Mouse (Mus musculus): ENCODE results near the gene Hist2h2ab. TPM values are rescaled to one million over a fixed set of nuclear protein-coding genes. Genes with fewer than 3 reads are reported as not detected.
"Not testable (repeated sequence)": the region's sequence is repeated elsewhere in the genome, so short reads cannot be mapped to it uniquely, and the experiment has no call there.

Hist2h2ab gene
- polyA plus RNA-seq, 1 experiment from 2014 or later: 0.72 TPM

- 96% methylated on average over 11 of the region's 11 CpGs for WGBS
- no peak overlapping the region for H3K9ac ChIP-seq (replicated peaks; ENCODE audit: low read depth, low read length)
Observed at GRCm38 (mm10) chr3:96195616-96196313, 23.9 kb upstream of the Hist2h2ab start.

GRCm38 (mm10) chr3:96196437-96197128, 23.1 kb upstream of the Hist2h2ab start:
- 18% methylated on average over 27 of the region's 27 CpGs for WGBS
- ATAC-seq (ENCODE audit: low read depth): 0 out of 2 replicates have a peak, but pooled peaks have one; percentile 3
- Histone ChIP-seq H3K4me1 (ENCODE audit: control insufficient read depth, insufficient read depth, low read length) (peaks cover 11% of the 10 kb centered on the region; the same call in 1 of the 2 replicates), H3K9ac (replicated peaks; ENCODE audit: low read depth, low read length) (peak overlapping the region; percentile 92), H3K4me2 (ENCODE audit: low read depth, low read length) (peak overlapping the region; percentile 95), H3K9me3 (ENCODE audit: control insufficient read depth, low read length) (no peaks in the 10 kb centered on the region), H3K27me3 (ENCODE audit: control insufficient read depth, insufficient read depth, low read length) (no peaks in the 10 kb centered on the region), H3K27ac (ENCODE audit: low read depth, low read length) (peak overlapping the region; percentile 98), H3K4me3 (ENCODE audit: low read depth, low read length) (peak overlapping the region; percentile 72), H3K36me3 (ENCODE audit: control insufficient read depth, insufficient read depth, low read length) (peaks cover 15% of the 10 kb centered on the region; the same call in 1 of the 2 replicates)

More at GRCm38 (mm10) chr3:96195616-96196313, 23.9 kb upstream of the Hist2h2ab start:
- Histone ChIP-seq H3K4me3 (ENCODE audit: low read depth, low read length) (no peak overlapping the region), H3K4me2 (ENCODE audit: low read depth, low read length) (peak overlapping the region; percentile 95; the same call in 1 of the 2 replicates), H3K4me1 (ENCODE audit: control insufficient read depth, insufficient read depth, low read length) (peaks cover 11% of the 10 kb centered on the region; the same call in 1 of the 2 replicates), H3K9me3 (ENCODE audit: control insufficient read depth, low read length) (no peaks in the 10 kb centered on the region), H3K27me3 (ENCODE audit: control insufficient read depth, insufficient read depth, low read length) (no peaks in the 10 kb centered on the region), H3K36me3 (ENCODE audit: control insufficient read depth, insufficient read depth, low read length) (peaks cover 21% of the 10 kb centered on the region; the same call in 1 of the 2 replicates), H3K27ac (ENCODE audit: low read depth, low read length) (no peak overlapping the region; the same call in 1 of the 2 replicates)
- ATAC-seq (ENCODE audit: low read depth): no peak

GRCm38 (mm10) chr3:96197129-96197749, 22.4 kb upstream of the Hist2h2ab start:
- Histone ChIP-seq H3K9me3 (ENCODE audit: control insufficient read depth, low read length) (no peaks in the 10 kb centered on the region), H3K27ac (ENCODE audit: low read depth, low read length) (peak overlapping the region; percentile 98), H3K36me3 (ENCODE audit: control insufficient read depth, insufficient read depth, low read length) (peaks cover 14% of the 10 kb centered on the region; the same call in 1 of the 2 replicates), H3K4me2 (ENCODE audit: low read depth, low read length) (peak overlapping the region; percentile 95), H3K27me3 (ENCODE audit: control insufficient read depth, insufficient read depth, low read length) (no peaks in the 10 kb centered on the region), H3K9ac (replicated peaks; ENCODE audit: low read depth, low read length) (peak overlapping the region; percentile 92), H3K4me3 (ENCODE audit: low read depth, low read length) (peak overlapping the region; percentile 72), H3K4me1 (ENCODE audit: control insufficient read depth, insufficient read depth, low read length) (peaks cover 11% of the 10 kb centered on the region; the same call in 1 of the 2 replicates)
- peak; percentile 95 for ATAC-seq (ENCODE audit: low read depth)
- under 1% methylated on average over 50 of the region's 50 CpGs for WGBS

GRCm38 (mm10) chr3:96198181-96198580, 21.5 kb upstream of the Hist2h2ab start:
- Histone ChIP-seq H3K27me3 (ENCODE audit: control insufficient read depth, insufficient read depth, low read length) (no peaks in the 10 kb centered on the region), H3K27ac (ENCODE audit: low read depth, low read length) (peak overlapping the region; percentile 55; the same call in 1 of the 2 replicates), H3K36me3 (ENCODE audit: control insufficient read depth, insufficient read depth, low read length) (peaks cover 7% of the 10 kb centered on the region; the same call in 1 of the 2 replicates), H3K4me1 (ENCODE audit: control insufficient read depth, insufficient read depth, low read length) (peaks cover 11% of the 10 kb centered on the region; the same call in 1 of the 2 replicates), H3K9ac (replicated peaks; ENCODE audit: low read depth, low read length) (peak overlapping the region; percentile 42), H3K9me3 (ENCODE audit: control insufficient read depth, low read length) (no peaks in the 10 kb centered on the region), H3K4me3 (ENCODE audit: low read depth, low read length) (peak overlapping the region; percentile 72), H3K4me2 (ENCODE audit: low read depth, low read length) (peak overlapping the region; percentile 95)
- 1% methylated on average over 5 of the region's 6 CpGs for WGBS
- ATAC-seq (ENCODE audit: low read depth): peak; percentile 36; the same call in 1 of the 2 replicates

GRCm38 (mm10) chr3:96198601-96199251, 20.9 kb upstream of the Hist2h2ab start:
- H3K27ac ChIP-seq (ENCODE audit: low read depth, low read length); ATAC-seq (ENCODE audit: low read depth); H3K27me3 ChIP-seq (ENCODE audit: control insufficient read depth, insufficient read depth, low read length); H3K4me3 ChIP-seq (ENCODE audit: low read depth, low read length); H3K9ac ChIP-seq (replicated peaks; ENCODE audit: low read depth, low read length); H3K4me2 ChIP-seq (ENCODE audit: low read depth, low read length); H3K36me3 ChIP-seq (ENCODE audit: control insufficient read depth, insufficient read depth, low read length); H3K9me3 ChIP-seq (ENCODE audit: control insufficient read depth, low read length): not testable (repeated sequence)
- 79% methylated on average over 3 of the region's 8 CpGs for WGBS
- H3K4me1 ChIP-seq (ENCODE audit: control insufficient read depth, insufficient read depth, low read length): peaks cover 11% of the 10 kb centered on the region; the same call in 1 of the 2 replicates

- peaks cover 11% of the 10 kb centered on the region; the same call in 1 of the 2 replicates for H3K4me1 ChIP-seq (ENCODE audit: control insufficient read depth, insufficient read depth, low read length)
- H3K4me3 ChIP-seq (ENCODE audit: low read depth, low read length): no peak overlapping the region
- H3K36me3 ChIP-seq (ENCODE audit: control insufficient read depth, insufficient read depth, low read length): no peaks in the 10 kb centered on the region
- no peak for ATAC-seq (ENCODE audit: low read depth)
- no peaks in the 10 kb centered on the region for H3K27me3 ChIP-seq (ENCODE audit: control insufficient read depth, insufficient read depth, low read length)
- WGBS: 79% methylated on average over 2 of the region's 2 CpGs
- H3K27ac ChIP-seq (ENCODE audit: low read depth, low read length): no peak overlapping the region
- no peaks in the 10 kb centered on the region for H3K9me3 ChIP-seq (ENCODE audit: control insufficient read depth, low read length)
- H3K9ac ChIP-seq (replicated peaks; ENCODE audit: low read depth, low read length): no peak overlapping the region
- H3K4me2 ChIP-seq (ENCODE audit: low read depth, low read length): no peak overlapping the region
Observed at GRCm38 (mm10) chr3:96199731-96200130, 19.9 kb upstream of the Hist2h2ab start.

- 88% methylated on average over 3 of the region's 3 CpGs for WGBS
- Histone ChIP-seq H3K27ac (ENCODE audit: low read depth, low read length) (no peak overlapping the region), H3K4me2 (ENCODE audit: low read depth, low read length) (no peak overlapping the region), H3K4me1 (ENCODE audit: control insufficient read depth, insufficient read depth, low read length) (no peaks in the 10 kb centered on the region), H3K27me3 (ENCODE audit: control insufficient read depth, insufficient read depth, low read length) (no peaks in the 10 kb centered on the region), H3K9ac (replicated peaks; ENCODE audit: low read depth, low read length) (no peak overlapping the region), H3K9me3 (ENCODE audit: control insufficient read depth, low read length) (no peaks in the 10 kb centered on the region), H3K4me3 (ENCODE audit: low read depth, low read length) (no peak overlapping the region), H3K36me3 (ENCODE audit: control insufficient read depth, insufficient read depth, low read length) (no peaks in the 10 kb centered on the region)
- ATAC-seq (ENCODE audit: low read depth): no peak
Observed at GRCm38 (mm10) chr3:96207819-96208218, 11.8 kb upstream of the Hist2h2ab start.

GRCm38 (mm10) chr3:96209242-96209641, 10.4 kb upstream of the Hist2h2ab start:
- no peak overlapping the region for H3K27ac ChIP-seq (ENCODE audit: low read depth, low read length)
- WGBS: 32% methylated on average over 15 of the region's 15 CpGs
- no peaks in the 10 kb centered on the region for H3K4me1 ChIP-seq (ENCODE audit: control insufficient read depth, insufficient read depth, low read length)
- no peaks in the 10 kb centered on the region for H3K9me3 ChIP-seq (ENCODE audit: control insufficient read depth, low read length)
- no peak for ATAC-seq (ENCODE audit: low read depth)
- no peaks in the 10 kb centered on the region for H3K27me3 ChIP-seq (ENCODE audit: control insufficient read depth, insufficient read depth, low read length)
- no peaks in the 10 kb centered on the region for H3K36me3 ChIP-seq (ENCODE audit: control insufficient read depth, insufficient read depth, low read length)
- no peak overlapping the region for H3K9ac ChIP-seq (replicated peaks; ENCODE audit: low read depth, low read length)
- H3K4me3 ChIP-seq (ENCODE audit: low read depth, low read length): no peak overlapping the region
- no peak overlapping the region for H3K4me2 ChIP-seq (ENCODE audit: low read depth, low read length)
